Comparison of ENCODE assay signal across 21 mouse cellular contexts in genomic region chr5:120188541-120188940, GRCm38 (mm10).
A peak's percentile ranks its signal among the peaks of the same experiment; 100 is the strongest.
DNase-seq lines count a peak whose midpoint lies in the region; ATAC-seq and TF ChIP-seq lines count a peak whose summit lies in the region.
"Had no signal": no experiment of that assay in that cellular context is flagged by ENCODE, and none has a peak within 500 bp of the region (broad histone marks: within the 10 kb centered on the region; RNA-seq: fewer than 3 reads in every experiment).

No protein-coding gene starts in this region.

- no peak overlapping the region for H3K4me3 ChIP-seq in hindbrain, postnatal 0 days (ENCODE audit: low read length)
- no peak overlapping the region for H3K4me3 ChIP-seq in hindbrain, embryonic 16.5 days (ENCODE audit: low read length)
- H3K4me3 ChIP-seq: limb, embryonic 12.5 days had no signal

- no peak for DNase-seq in hindbrain, postnatal 0 days (ENCODE audit: low spot score)
- DNase-seq in brain, embryonic 14.5 days (ENCODE audit: low read depth), result peak; percentile 62
- DNase-seq in cerebellum, adult 11-12 months, result peak; percentile 89
- peak; percentile 77 to 79 for DNase-seq in cerebellum, postnatal 10 days
- no peak for DNase-seq in layer of hippocampus, adult 8-10 months (ENCODE audit: low spot score in 2 of 2)
- DNase-seq: adrenal gland, postnatal 36 days; B cell, adult 2 months; kidney, adult 2 months; kidney, postnatal 14 days; layer of hippocampus, postnatal 36 days; liver, postnatal 0 days; thymus, adult 2 months; thymus, postnatal 4 days had no signal

- no peaks in the 10 kb centered on the region for H3K27me3 ChIP-seq in hindbrain, postnatal 0 days (ENCODE audit: insufficient read depth, low read length)
- H3K27me3 ChIP-seq in hindbrain, embryonic 16.5 days (replicated peaks; ENCODE audit: control insufficient read depth, insufficient read depth, low read length), result no peaks in the 10 kb centered on the region
- H3K27me3 ChIP-seq: CH12.LX; limb, embryonic 12.5 days; Patski had no signal

- no peak overlapping the region for H3K27ac ChIP-seq in hindbrain, postnatal 0 days
- H3K27ac ChIP-seq in hindbrain, embryonic 16.5 days (ENCODE audit: low read depth, low read length), result no peak overlapping the region
- H3K27ac ChIP-seq: limb, embryonic 12.5 days had no signal

- TF ChIP-seq CTCF in hindbrain, postnatal 0 days (IDR thresholded peaks at IDR 0.05; ENCODE audit: low read depth), result no peak
- TF ChIP-seq CTCF in brain, embryonic 14.5 days (IDR thresholded peaks at IDR 0.05; ENCODE audit: borderline replicate concordance, extremely low read depth, insufficient read depth, insufficient read length), result no peak

- no peak for ATAC-seq in hindbrain, postnatal 0 days
- no peak for ATAC-seq in hindbrain, embryonic 16.5 days
- ATAC-seq in megakaryocyte-erythroid progenitor cell, adult 5-6 weeks (replicated peaks; ENCODE audit: low FRiP score, low TSS enrichment, poor library complexity, severe bottlenecking), result no peak
- ATAC-seq: liver, postnatal 0 days; Patski had no signal

- H3K4me2 ChIP-seq in hindbrain, postnatal 0 days (ENCODE audit: low read depth, low read length), result no peak overlapping the region
- H3K4me2 ChIP-seq in hindbrain, embryonic 16.5 days (ENCODE audit: low read length), result no peak overlapping the region
- H3K4me2 ChIP-seq: heart, embryonic 11.5 days; limb, embryonic 12.5 days; liver, embryonic 11.5 days had no signal

- WGBS in hindbrain, postnatal 0 days, result 50% methylated on average over 7 of the region's 7 CpGs
- 57% methylated on average over 7 of the region's 7 CpGs for WGBS in hindbrain, embryonic 16.5 days

- H3K9me3 ChIP-seq in hindbrain, postnatal 0 days (ENCODE audit: low read length), result no peaks in the 10 kb centered on the region
- no peaks in the 10 kb centered on the region for H3K9me3 ChIP-seq in hindbrain, embryonic 16.5 days (ENCODE audit: control insufficient read depth, low read length)
- H3K9me3 ChIP-seq: G1E; limb, embryonic 12.5 days had no signal

- no peak for TF ChIP-seq POLR2A in brain, embryonic 14.5 days (IDR thresholded peaks at IDR 0.05; ENCODE audit: borderline replicate concordance, extremely low read depth, insufficient read depth, insufficient read length, poor library complexity, severe bottlenecking)

- peaks cover 15% of the 10 kb centered on the region; the same call in 1 of the 2 replicates for H3K4me1 ChIP-seq in hindbrain, postnatal 0 days (ENCODE audit: insufficient read depth, low read length)
- peaks cover 27% of the 10 kb centered on the region for H3K4me1 ChIP-seq in hindbrain, embryonic 16.5 days (ENCODE audit: control insufficient read depth, insufficient read depth, low read depth, low read length)

- H3K9ac ChIP-seq in hindbrain, postnatal 0 days (replicated peaks; ENCODE audit: low read length), result 0 out of 2 replicates have a peak overlapping the region, but pooled peaks have one; percentile 3
- H3K9ac ChIP-seq in hindbrain, embryonic 16.5 days (ENCODE audit: low read depth, low read length), result no peak overlapping the region; the same call in 1 of the 2 replicates
- H3K9ac ChIP-seq: limb, embryonic 12.5 days; liver, postnatal 0 days had no signal

- H3K36me3 ChIP-seq in hindbrain, postnatal 0 days (ENCODE audit: insufficient read depth, low read length), result no peaks in the 10 kb centered on the region
- H3K36me3 ChIP-seq in hindbrain, embryonic 16.5 days (ENCODE audit: control insufficient read depth, insufficient read depth, low read length), result no peaks in the 10 kb centered on the region

Comparison
In these comparisons a context has a peak if more than half of its experiments do, and no peak if none do; other contexts are left out.
1. DNase-seq: peak in brain, embryonic 14.5 days (single experiment), cerebellum, adult 11-12 months (single experiment) and cerebellum, postnatal 10 days (2 of 2); none in hindbrain, postnatal 0 days (single experiment) and layer of hippocampus, adult 8-10 months (0 of 2).